ENCODE assay signal across 18 mouse cellular contexts in the genomic region with DNA sequence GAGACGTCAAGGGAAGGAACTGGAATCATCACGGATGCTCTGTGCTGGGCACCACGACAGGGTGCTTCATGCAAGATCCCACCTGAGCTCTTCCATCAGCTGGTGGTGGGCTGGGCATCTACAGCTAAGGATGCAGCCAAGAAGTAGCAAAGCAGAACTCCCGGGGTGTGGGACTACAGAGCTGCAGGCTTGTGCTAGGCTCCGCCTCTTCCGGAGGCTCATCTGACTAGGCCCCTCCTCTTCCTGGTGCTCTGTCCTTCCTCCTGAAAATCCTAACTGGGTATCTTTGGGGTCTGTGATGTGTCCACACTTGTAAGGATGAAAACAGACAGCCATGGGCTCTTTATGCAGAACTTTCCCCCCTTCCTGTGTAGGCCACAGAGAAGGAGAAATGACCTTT. TPM values are rescaled to one million over a fixed set of nuclear protein-coding genes. Genes with fewer than 3 reads are reported as not detected.
DNase-seq lines count a peak whose midpoint lies in the region; ATAC-seq and TF ChIP-seq lines count a peak whose summit lies in the region.
"Had no signal": no experiment of that assay in that cellular context is flagged by ENCODE, and none has a peak within 500 bp of the region (broad histone marks: within the 10 kb centered on the region; RNA-seq: fewer than 3 reads in every experiment).

No protein-coding gene starts in this region.

- ATAC-seq in lung, postnatal 0 days: no peak
- ATAC-seq in hindbrain, embryonic 16.5 days: no peak
- no peak for ATAC-seq in neural tube, embryonic 14.5 days (ENCODE audit: low read depth)

- peaks cover 23% of the 10 kb centered on the region; the same call in 1 of the 2 replicates for H3K4me1 ChIP-seq in lung, postnatal 0 days (ENCODE audit: insufficient read depth, low read depth, low read length)
- H3K4me1 ChIP-seq in hindbrain, embryonic 16.5 days (ENCODE audit: control insufficient read depth, insufficient read depth, low read depth, low read length): peaks cover 59% of the 10 kb centered on the region
- peaks cover 56% of the 10 kb centered on the region for H3K4me1 ChIP-seq in neural tube, embryonic 14.5 days (ENCODE audit: control insufficient read depth, insufficient read depth, low read length)

- 68% methylated on average over 6 of the region's 6 CpGs for WGBS in lung, postnatal 0 days
- WGBS in hindbrain, embryonic 16.5 days: 69% methylated on average over 6 of the region's 6 CpGs
- WGBS in neural tube, embryonic 14.5 days: 77% methylated on average over 6 of the region's 6 CpGs

- no peak overlapping the region for H3K9ac ChIP-seq in lung, postnatal 0 days (replicated peaks; ENCODE audit: low read depth)
- H3K9ac ChIP-seq in hindbrain, embryonic 16.5 days (ENCODE audit: low read depth, low read length): no peak overlapping the region
- no peak overlapping the region for H3K9ac ChIP-seq in neural tube, embryonic 14.5 days (replicated peaks; ENCODE audit: low read depth, low read length)
- H3K9ac ChIP-seq: lung, embryonic 14.5 days had no signal

- H3K9me3 ChIP-seq in lung, postnatal 0 days (ENCODE audit: low read length): no peaks in the 10 kb centered on the region
- H3K9me3 ChIP-seq in hindbrain, embryonic 16.5 days (ENCODE audit: control insufficient read depth, low read length): no peaks in the 10 kb centered on the region
- H3K9me3 ChIP-seq in neural tube, embryonic 14.5 days (ENCODE audit: control insufficient read depth, low read length): no peaks in the 10 kb centered on the region
- H3K9me3 ChIP-seq: megakaryocyte, embryonic 14.5 days had no signal

- no peak for TF ChIP-seq EP300 in lung, postnatal 0 days (IDR thresholded peaks at IDR 0.05)

- no peak overlapping the region for H3K27ac ChIP-seq in lung, postnatal 0 days (ENCODE audit: low read length)
- no peak overlapping the region for H3K27ac ChIP-seq in hindbrain, embryonic 16.5 days (ENCODE audit: low read depth, low read length)
- H3K27ac ChIP-seq in neural tube, embryonic 14.5 days (ENCODE audit: low read depth, low read length): no peak overlapping the region
- H3K27ac ChIP-seq: stomach, postnatal 0 days had no signal

- intact Hi-C loops in heart, postnatal 10 days (cut with DNase I): no loop called here

- DNase-seq in lung, postnatal 10 days: peak; percentile 24
- no peak for DNase-seq in lung, postnatal 0 days (ENCODE audit: low spot score)
- peak; percentile 74 for DNase-seq in R1 (ENCODE audit: low read depth, low spot score)
- no peak for DNase-seq in heart, postnatal 10 days
- no peak for DNase-seq in layer of hippocampus, postnatal 10 days (ENCODE audit: low spot score in 2 of 2)
- DNase-seq: adrenal gland, postnatal 25 days; cerebellum, adult 9-11 months; heart, adult 11 months; kidney, adult 2 months; lung, embryonic 14.5 days; thymus, postnatal 4 days had no signal

- H3K27me3 ChIP-seq in lung, postnatal 0 days (replicated peaks; ENCODE audit: insufficient read depth, low read length): no peaks in the 10 kb centered on the region
- no peaks in the 10 kb centered on the region for H3K27me3 ChIP-seq in hindbrain, embryonic 16.5 days (replicated peaks; ENCODE audit: control insufficient read depth, insufficient read depth, low read length)
- H3K27me3 ChIP-seq in neural tube, embryonic 14.5 days (ENCODE audit: control insufficient read depth, insufficient read depth, low read length): no peaks in the 10 kb centered on the region; the same call in 1 of the 2 replicates
- H3K27me3 ChIP-seq: megakaryocyte, embryonic 14.5 days had no signal

- no peaks in the 10 kb centered on the region for H3K36me3 ChIP-seq in lung, postnatal 0 days (ENCODE audit: insufficient read depth, low read length)
- no peaks in the 10 kb centered on the region for H3K36me3 ChIP-seq in hindbrain, embryonic 16.5 days (ENCODE audit: control insufficient read depth, insufficient read depth, low read length)
- H3K36me3 ChIP-seq in neural tube, embryonic 14.5 days (ENCODE audit: control insufficient read depth, insufficient read depth, low read length): no peaks in the 10 kb centered on the region

- no peak for TF ChIP-seq CTCF in lung, postnatal 0 days (IDR thresholded peaks at IDR 0.05)

- no peak overlapping the region for H3K4me3 ChIP-seq in lung, postnatal 0 days (ENCODE audit: low read depth, low read length)
- no peak overlapping the region for H3K4me3 ChIP-seq in hindbrain, embryonic 16.5 days (ENCODE audit: low read length)
- no peak overlapping the region for H3K4me3 ChIP-seq in neural tube, embryonic 14.5 days (ENCODE audit: low read depth, low read length)
- H3K4me3 ChIP-seq: megakaryocyte, embryonic 14.5 days had no signal

- no peak overlapping the region for H3K4me2 ChIP-seq in lung, postnatal 0 days (replicated peaks; ENCODE audit: low read depth, low read length)
- H3K4me2 ChIP-seq in hindbrain, embryonic 16.5 days (ENCODE audit: low read length): peak overlapping the region; percentile 16
- peak overlapping the region; percentile 97; the same call in 1 of the 2 replicates for H3K4me2 ChIP-seq in neural tube, embryonic 14.5 days (ENCODE audit: low read depth, low read length)
- H3K4me2 ChIP-seq: liver, embryonic 11.5 days; lung, embryonic 14.5 days had no signal

RNA-seq across cellular contexts. Expression of a gene that starts 5.3 kb away (rescaled TPM):
- 16.5 and 20.2 TPM in 2 replicates for polyA plus RNA-seq in lung, postnatal 0 days (2015; fragmentation: Nextera tagmentation; extraction: Ambion mirVana)
- polyA plus RNA-seq in hindbrain, embryonic 16.5 days (2015; fragmentation: Nextera tagmentation; extraction: Ambion mirVana): 11.5 and 13.6 TPM in 2 replicates
- 23.3 and 26.4 TPM in 2 replicates for polyA plus RNA-seq in neural tube, embryonic 14.5 days (2014; fragmentation: Nextera tagmentation; extraction: Ambion mirVana)
- 10 to 100 TPM; 11.1 to 11.7 TPM for total RNA-seq in heart, postnatal 10 days (2021)
- total RNA-seq in layer of hippocampus, postnatal 10 days (2021): 10 to 100 TPM; 71.2 to 76.3 TPM

RNA-seq across cellular contexts. Expression of a gene that starts 28.8 kb away (rescaled TPM):
- 4.7 and 6.1 TPM in 2 replicates for polyA plus RNA-seq in lung, postnatal 0 days (2015; fragmentation: Nextera tagmentation; extraction: Ambion mirVana)
- polyA plus RNA-seq in hindbrain, embryonic 16.5 days (2015; fragmentation: Nextera tagmentation; extraction: Ambion mirVana): 19.5 and 22.2 TPM in 2 replicates
- polyA plus RNA-seq in neural tube, embryonic 14.5 days (2014; fragmentation: Nextera tagmentation; extraction: Ambion mirVana): 13.9 and 18.8 TPM in 2 replicates
- total RNA-seq in heart, postnatal 10 days (2021): 1 to 10 TPM; 1.6 to 1.8 TPM
- total RNA-seq in layer of hippocampus, postnatal 10 days (2021): 10 to 100 TPM; 31.4 to 40.3 TPM

RNA-seq across cellular contexts. Expression of a gene that starts 33.3 kb away (rescaled TPM):
- polyA plus RNA-seq in lung, postnatal 0 days (2015; fragmentation: Nextera tagmentation; extraction: Ambion mirVana): 8.8 and 8.9 TPM in 2 replicates
- polyA plus RNA-seq in hindbrain, embryonic 16.5 days (2015; fragmentation: Nextera tagmentation; extraction: Ambion mirVana): 0.49 and 0.81 TPM in 2 replicates
- 0.33 TPM in 1 of 2 replicates, not detected in the other for polyA plus RNA-seq in neural tube, embryonic 14.5 days (2014; fragmentation: Nextera tagmentation; extraction: Ambion mirVana)
- total RNA-seq in heart, postnatal 10 days (2021): not detected
- 1 to 10 TPM in 1 of 2 experiments, under 1 TPM in 1; 0.50 to 1.1 TPM for total RNA-seq in layer of hippocampus, postnatal 10 days (2021)
- polyA plus RNA-seq: heart, embryonic 14.5 days; kidney, adult 2 months; liver, embryonic 11.5 days; lung, embryonic 14.5 days; neural tube, embryonic 11.5 days; stomach, postnatal 0 days had no signal

Comparison
In these comparisons a context has a peak if more than half of its experiments do, and no peak if none do; other contexts are left out.
1. DNase-seq: peak in lung, postnatal 10 days (single experiment) and R1 (single experiment); none in lung, postnatal 0 days (single experiment), heart, postnatal 10 days (0 of 2) and layer of hippocampus, postnatal 10 days (0 of 2).